Mouse (Mus musculus) layer of hippocampus, adult 2 months (tissue): ENCODE data around the gene Dnajc17. TPM values are rescaled to one million over a fixed set of nuclear protein-coding genes. Genes with fewer than 3 reads are reported as not detected.

Source experiments
- DNase-seq, 2 experiments: peaks; one replicate each; pipeline ENCODE4 v3.0.0; 2022; ENCODE audit warnings: low spot score in 2 of 2
- H3K27ac ChIP-seq: fragments of 200-600 bp; 2 replicates; pipeline ENCODE4 v1.8.1; 2022
- H3K4me3 ChIP-seq: fragments of 200-600 bp; 2 replicates; pipeline ENCODE4 v1.8.1; 2022; ENCODE audit warnings: mild to moderate bottlenecking
- CTCF ChIP-seq: fragments of 200-600 bp; conservative IDR thresholded peaks from 2 replicates; pipeline ENCODE4 v1.8.1; 2022; ENCODE audit warnings: antibody characterized with exemption, mild to moderate bottlenecking, moderate library complexity
- total RNA-seq, 2 experiments: library from RNA; stranded (reverse); gene quantifications; 2 replicates each; pipeline ENCODE4 v1.2.3; 2021

Dnajc17 gene
- total RNA-seq, 2 experiments from 2014 or later, result 16.5 to 17.6 TPM

DNA sequence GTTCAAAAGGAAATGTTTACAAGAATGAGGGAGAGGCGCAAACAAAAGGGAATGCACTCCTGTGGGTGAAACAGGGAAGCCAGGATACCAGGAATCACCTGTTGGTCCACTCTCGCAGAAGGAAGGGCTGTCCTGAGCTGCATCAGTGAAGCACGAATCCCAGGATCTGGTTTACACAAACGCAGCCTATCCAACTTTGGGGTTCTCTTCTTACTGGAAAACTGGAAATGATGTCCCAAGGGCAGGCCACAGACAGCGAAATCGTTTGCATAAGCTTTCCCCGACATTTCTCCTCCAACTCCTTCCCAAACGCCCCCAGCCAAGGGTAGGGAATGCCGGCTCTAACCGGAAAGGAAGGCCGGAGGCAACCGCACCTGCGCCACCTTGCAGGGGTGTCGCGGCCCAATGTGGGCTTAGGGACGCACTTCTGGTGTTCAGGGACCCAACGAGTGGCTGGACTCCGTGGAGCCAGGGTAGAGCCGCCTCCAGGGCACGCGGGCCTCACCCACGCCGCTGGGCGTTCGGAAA lies 28.2 kb upstream of the Dnajc17 start:
- DNase-seq, result no peak
- no peak for TF ChIP-seq CTCF
- Histone ChIP-seq H3K4me3 (peak overlapping the region; percentile 49; the same call in 1 of the 2 replicates), H3K27ac (no peak overlapping the region)

DNA sequence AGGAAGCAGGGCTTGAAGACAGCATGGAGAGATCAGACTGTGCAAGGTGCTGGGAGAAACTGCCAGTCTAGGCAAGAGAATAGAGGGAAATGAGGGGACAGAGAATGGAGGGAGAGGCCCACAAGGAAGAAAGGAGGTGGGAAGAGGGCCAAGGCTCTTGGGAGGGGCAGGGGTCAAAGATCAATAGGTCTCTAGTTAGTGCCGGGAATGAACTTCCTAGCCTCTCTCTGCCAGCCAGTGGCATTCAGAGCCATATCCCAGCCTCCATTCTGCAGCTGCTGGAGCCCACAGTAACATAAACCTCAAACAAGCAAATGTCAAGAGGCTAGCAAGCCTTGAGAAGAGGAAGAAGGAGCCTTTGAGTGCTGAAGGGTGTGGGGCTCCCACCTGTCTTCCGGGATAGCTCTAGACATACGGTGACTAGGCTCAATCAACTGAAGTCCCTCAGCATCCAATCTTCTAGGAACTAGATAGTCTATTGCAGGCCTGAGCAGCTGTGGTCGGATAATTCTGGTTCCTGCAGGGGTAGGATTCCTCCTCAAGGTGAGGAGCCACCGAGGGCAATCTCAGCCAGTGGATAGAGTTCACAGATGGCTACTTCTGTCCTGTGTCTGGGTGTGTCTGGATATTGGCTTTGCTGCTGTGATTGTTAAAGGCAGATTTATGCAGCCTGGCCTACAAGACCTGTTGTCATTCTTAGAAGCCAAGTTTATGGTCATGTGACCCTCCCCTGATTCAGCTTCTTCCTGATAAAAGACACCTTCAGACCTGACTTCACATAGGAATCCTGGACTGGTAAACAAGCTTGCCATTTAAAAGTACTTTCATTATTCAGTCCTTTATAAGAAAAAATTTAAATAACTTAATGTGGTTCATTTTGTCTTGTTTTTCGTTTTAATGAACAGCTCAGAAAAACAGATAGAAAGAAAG lies 21.4 kb upstream of the Dnajc17 start, which contains the start of gene Ppp1r14d:
Ppp1r14d (minus strand) TSS at position 132 of the 930 bp plus-strand sequence.
- H3K27ac ChIP-seq, result no peak within 1 kb of the TSS
- H3K4me3 ChIP-seq, result no peak within 1 kb of the TSS
- no peak for TF ChIP-seq CTCF
- DNase-seq, result no peak

DNA sequence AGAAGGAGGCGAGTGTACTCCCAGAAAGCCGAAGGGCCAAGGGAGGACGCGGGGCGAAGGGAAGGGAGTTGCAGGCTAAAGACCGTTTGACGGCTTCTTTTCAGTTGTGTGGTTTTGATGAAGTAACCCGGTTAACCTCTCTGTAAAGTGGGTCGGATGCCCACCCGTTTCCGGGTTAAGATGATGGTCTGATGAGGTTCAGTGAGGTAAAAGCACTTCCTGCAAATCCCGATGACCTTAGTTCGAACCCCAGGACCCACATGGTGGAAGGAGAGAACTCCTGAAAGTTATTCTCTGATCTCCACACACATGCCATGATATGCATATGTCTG lies 547 bp upstream of the Dnajc17 start:
- Histone ChIP-seq H3K27ac (peak overlapping the region; percentile 93), H3K4me3 (peak overlapping the region; percentile 79)
- no peak; the same call in 1 of the 2 replicates for TF ChIP-seq CTCF
- no peak for DNase-seq

DNA sequence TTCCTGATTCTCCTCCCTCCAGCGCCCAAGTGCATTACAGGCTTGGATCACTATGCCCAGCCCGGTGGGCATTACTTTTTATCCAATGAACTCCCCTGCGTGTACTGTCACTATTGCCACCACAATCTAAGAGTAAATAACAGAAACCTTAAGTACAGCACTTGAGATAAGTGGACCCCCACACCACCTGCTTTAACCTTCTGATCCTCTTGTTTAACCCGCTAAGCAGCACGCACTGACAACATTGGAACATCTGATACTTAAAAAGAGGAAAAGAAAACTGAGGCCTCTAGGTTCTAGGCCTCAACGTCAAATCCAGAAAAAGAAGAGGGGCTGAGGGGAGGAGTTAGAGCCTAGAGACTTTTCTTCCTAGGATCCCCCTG lies 643 bp downstream of the Dnajc17 start:
- no peak for TF ChIP-seq CTCF
- H3K4me3 ChIP-seq, result peak overlapping the region; percentile 79
- peak overlapping the region; percentile 93 for H3K27ac ChIP-seq
- no peak for DNase-seq

DNA sequence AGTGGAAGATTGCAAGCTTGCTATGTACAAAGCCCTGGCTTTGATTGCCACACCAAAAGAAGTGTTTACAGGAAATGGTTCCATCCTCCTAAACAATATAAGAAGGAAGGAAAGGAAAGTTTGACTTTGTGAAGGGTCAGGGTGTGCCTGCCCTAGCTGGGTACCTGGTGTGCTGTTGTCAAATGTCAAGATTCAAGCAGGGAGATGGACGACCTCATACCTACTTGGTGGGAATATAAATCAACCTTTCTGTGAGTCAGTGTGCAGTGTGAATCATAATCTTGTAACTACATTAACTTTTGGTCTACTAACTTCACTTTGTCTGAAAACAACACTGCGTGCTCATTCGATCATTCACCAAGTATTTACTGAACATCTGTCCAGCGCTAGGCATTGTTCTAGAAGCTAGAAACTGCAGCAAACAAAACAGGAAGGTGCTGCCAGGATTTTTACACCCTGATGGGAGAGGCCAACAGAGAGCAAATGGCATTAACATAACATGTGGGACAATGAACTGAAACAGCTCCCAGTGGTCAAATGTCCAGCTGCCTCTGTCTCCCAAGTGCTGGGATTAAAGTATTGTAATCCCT lies 4.6 kb downstream of the Dnajc17 start:
- DNase-seq, result no peak
- no peak for TF ChIP-seq CTCF
- no peak overlapping the region for H3K27ac ChIP-seq
- H3K4me3 ChIP-seq, result no peak overlapping the region

DNA sequence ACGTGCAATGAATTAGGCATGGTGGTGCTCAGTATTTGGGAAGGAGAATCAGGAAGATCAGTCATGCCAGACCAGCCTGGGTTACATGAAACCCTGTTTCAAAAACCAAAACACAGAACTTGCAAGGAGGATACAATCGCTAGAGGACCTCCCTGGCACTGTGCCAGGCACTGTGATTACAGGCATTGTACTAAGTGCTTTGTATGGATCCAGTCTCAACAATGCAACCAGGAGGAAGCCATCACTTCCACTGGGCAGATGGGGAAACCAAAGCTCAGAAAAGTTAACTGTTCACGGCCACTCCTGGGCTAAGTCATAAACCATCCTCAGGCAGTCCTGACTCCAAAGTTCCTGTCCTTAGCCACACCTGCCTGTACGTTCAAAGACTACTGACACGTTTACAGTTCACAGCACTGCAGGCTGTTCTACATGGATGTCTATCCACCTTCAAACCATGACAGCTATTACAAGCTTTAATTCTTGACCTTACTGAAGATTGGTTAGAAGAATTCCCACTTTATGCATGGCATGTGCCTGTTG lies 5.6 kb downstream of the Dnajc17 start:
- Histone ChIP-seq H3K4me3 (no peak overlapping the region), H3K27ac (no peak overlapping the region)
- no peak for TF ChIP-seq CTCF
- no peak for DNase-seq

DNA sequence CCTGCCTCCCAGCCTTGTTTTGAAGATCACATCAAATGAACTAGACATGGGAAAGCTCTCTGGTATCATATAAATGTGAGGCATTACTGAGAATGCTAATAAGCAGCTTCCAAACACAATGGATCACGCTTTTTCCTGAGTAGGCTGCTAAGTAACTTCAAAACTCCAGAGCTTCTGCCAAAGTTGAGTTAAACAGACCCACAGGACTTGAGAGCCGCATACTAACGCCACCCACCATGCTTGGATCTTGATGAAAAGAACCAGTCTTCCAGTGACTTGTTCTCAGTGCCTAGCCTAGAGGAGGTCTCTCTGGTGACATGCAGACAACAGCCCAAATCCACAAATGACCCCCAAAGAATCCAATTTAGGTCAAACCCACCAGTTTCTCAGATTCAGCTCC lies 9.7 kb downstream of the Dnajc17 start:
- TF ChIP-seq CTCF, result no peak
- H3K27ac ChIP-seq, result no peak overlapping the region
- DNase-seq, result no peak
- no peak overlapping the region for H3K4me3 ChIP-seq

DNA sequence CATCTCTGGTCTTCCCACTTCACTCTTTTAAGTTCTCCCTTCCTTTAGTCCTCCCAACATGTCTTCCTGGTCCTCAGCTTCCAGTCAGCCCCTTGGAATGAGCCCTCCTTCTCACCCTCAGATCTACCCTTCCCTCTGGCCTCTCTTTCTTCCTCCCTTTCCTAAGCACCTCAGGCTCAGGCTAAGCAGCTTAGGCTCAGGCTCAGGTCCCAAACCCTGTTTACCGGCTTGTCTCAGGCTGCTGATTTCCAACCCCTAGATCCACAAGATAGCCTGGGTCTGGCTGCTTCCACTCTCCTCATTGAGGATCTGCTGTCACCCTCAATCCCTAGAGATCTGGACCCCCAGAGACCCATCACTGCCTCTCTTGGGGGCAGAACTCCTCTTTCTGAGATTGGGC lies 10.5 kb downstream of the Dnajc17 start:
- no peak for TF ChIP-seq CTCF
- Histone ChIP-seq H3K27ac (no peak overlapping the region), H3K4me3 (no peak overlapping the region)
- no peak for DNase-seq

DNA sequence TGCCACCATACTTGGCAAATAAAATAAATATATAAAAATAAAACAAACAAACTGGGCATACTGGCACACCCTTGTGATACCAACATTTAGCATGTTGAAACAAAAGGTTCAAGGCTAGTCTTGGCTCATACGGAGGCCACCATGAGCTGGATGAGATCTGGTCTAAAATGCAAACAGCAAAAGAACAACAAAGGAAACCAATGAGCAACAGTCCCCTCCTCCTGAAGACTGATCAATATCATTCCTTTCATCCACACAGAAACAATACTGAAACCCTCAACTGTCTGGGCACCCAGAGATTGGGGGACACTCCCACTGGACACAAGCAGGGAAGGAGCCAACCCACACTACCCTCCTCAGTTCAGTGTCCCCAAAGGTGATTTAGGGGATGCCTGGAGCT lies 11.1 kb downstream of the Dnajc17 start:
- DNase-seq, result no peak
- no peak for TF ChIP-seq CTCF
- Histone ChIP-seq H3K4me3 (no peak overlapping the region), H3K27ac (no peak overlapping the region)

DNA sequence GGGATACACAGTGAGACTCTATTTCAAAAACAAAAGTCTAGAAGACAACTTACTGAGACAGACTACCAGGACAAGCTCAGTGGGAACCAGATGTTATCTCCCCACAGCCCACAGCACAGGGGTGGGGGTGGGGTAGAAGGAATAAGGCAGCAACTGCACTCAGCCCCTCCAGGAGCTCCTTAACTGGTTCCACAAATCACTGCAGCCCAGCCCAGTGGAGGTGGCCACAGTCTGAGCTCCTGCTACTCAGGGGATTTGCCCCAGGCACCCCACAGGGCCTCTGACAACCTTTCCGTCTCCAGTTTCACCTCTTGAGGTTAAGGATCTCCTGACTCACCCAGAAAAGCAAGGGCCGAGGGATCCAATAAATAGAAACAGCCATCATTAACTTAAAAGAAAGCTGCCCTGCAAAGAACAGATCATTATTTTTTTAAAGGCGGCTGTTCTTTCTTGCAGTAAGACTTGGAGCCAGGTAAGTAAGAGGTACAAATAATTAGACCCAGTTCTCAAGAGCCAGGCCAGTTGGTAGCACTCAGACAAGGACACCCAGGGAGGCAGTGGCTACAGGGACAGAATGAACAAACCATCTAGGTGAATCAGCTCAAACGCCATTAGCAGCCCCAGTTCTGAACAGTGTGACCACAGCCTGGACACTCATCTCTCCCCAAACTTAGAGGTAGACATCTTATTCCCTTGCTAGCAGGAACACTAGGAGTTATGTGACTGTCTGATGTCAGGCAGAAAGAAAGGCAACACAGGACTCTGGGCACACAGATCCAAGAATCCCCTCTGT lies 12.1 kb downstream of the Dnajc17 start:
- no peak for DNase-seq
- no peak overlapping the region for H3K27ac ChIP-seq
- no peak overlapping the region for H3K4me3 ChIP-seq
- no peak for TF ChIP-seq CTCF

DNA sequence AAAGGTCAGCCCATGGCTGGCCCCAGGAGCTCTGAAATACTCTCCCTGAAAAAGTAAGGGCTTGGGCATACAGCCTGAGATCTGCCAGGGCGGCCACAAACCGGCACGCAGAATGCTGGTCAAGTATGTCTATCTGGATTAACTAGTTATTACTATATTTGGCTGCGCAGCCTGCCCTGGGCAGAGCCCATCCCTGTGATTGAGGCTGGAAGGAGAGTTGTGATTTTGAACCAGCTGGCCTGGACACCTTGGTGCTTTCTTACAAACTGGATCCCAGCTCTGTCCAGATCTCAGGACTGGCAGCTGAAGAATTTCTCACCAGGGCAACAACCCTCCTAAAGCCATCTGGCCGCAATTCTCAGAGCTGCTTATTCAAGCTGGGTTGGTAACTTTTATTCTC lies 14.5 kb downstream of the Dnajc17 start:
- H3K27ac ChIP-seq, result peak overlapping the region; percentile 25; the same call in 1 of the 2 replicates
- no peak for TF ChIP-seq CTCF
- H3K4me3 ChIP-seq, result no peak overlapping the region
- no peak for DNase-seq

DNA sequence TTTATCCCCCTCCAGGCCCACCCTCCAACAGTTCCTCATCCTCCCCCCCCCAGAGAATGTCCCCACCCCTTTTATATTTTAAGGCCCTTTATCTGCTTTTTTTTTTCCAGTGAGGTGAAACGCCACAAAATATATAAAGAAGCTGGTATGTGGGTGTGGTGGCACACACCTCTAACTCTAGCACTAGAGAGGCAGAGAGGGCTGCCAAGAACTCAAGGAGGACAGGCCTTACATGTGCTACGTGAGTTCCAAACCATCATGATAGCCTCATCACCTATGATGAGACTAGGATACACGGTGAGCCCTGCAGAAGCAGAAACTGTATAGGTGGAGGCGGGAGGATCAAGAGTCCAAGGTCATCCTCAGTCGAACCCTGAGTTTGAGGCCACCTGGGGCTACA lies 17.6 kb downstream of the Dnajc17 start:
- no peak for DNase-seq
- Histone ChIP-seq H3K4me3 (no peak overlapping the region), H3K27ac (no peak overlapping the region)
- no peak for TF ChIP-seq CTCF
